Comparison of ENCODE assay signal across 8 mouse cellular contexts in genomic region chr7:126775978-126776234, GRCm38 (mm10). TPM values are rescaled to one million over a fixed set of nuclear protein-coding genes. Genes with fewer than 3 reads are reported as not detected.
DNase-seq lines count a peak whose midpoint lies in the region; ATAC-seq and TF ChIP-seq lines count a peak whose summit lies in the region.

No protein-coding gene starts in this region.

- peak overlapping the region; percentile 90 for H3K4me3 ChIP-seq in gastrocnemius, adult 2 months
- H3K4me3 ChIP-seq in forebrain, embryonic 15.5 days = peak overlapping the region; percentile 64; the same call in 1 of the 2 replicates
- peak overlapping the region; percentile 75; the same call in 1 of the 2 replicates for H3K4me3 ChIP-seq in lung, embryonic 16.5 days (ENCODE audit: low read length)

- intact Hi-C loops in gastrocnemius, adult 2 months (cut with DNase I) = loop anchor here (1.0 to 10.0 kb wide), 3 partner anchors 16 to 341 kb away; partner anchors contain the start of gene Sh2b1
- intact Hi-C loops in left cerebral cortex, postnatal 14 days (cut with DNase I) = loop anchor here (5.0 kb wide), 1 partner anchor 74 kb away; no protein-coding TSS in a partner anchor
- intact Hi-C loops in gastrocnemius, postnatal 14 days (cut with DNase I; ENCODE audit: low total_unique reads) = no loop called here

- peak overlapping the region; percentile 93; the same call in 1 of the 2 replicates for H3K9ac ChIP-seq in forebrain, embryonic 15.5 days (replicated peaks)
- peak overlapping the region; percentile 92 for H3K9ac ChIP-seq in lung, embryonic 16.5 days (ENCODE audit: low read length)

- H3K4me1 ChIP-seq in forebrain, embryonic 15.5 days = peaks cover 45% of the 10 kb centered on the region
- H3K4me1 ChIP-seq in lung, embryonic 16.5 days (replicated peaks; ENCODE audit: control insufficient read depth, insufficient read depth, low read length) = peaks cover 31% of the 10 kb centered on the region

- 66% methylated on average over 3 of the region's 3 CpGs for WGBS in forebrain, embryonic 15.5 days
- WGBS in lung, embryonic 16.5 days = 53% methylated on average over 3 of the region's 3 CpGs

- H3K9me3 ChIP-seq in forebrain, embryonic 15.5 days = no peaks in the 10 kb centered on the region
- no peaks in the 10 kb centered on the region for H3K9me3 ChIP-seq in lung, embryonic 16.5 days (ENCODE audit: control insufficient read depth, low read length)

- H3K36me3 ChIP-seq in forebrain, embryonic 15.5 days = peaks cover 4% of the 10 kb centered on the region
- H3K36me3 ChIP-seq in lung, embryonic 16.5 days (ENCODE audit: control insufficient read depth, insufficient read depth, low read length) = peaks cover 8% of the 10 kb centered on the region; the same call in 1 of the 2 replicates

- no peak for TF ChIP-seq CTCF in gastrocnemius, adult 2 months (IDR thresholded peaks at IDR 0.05)

- peak overlapping the region; percentile 87 for H3K4me2 ChIP-seq in forebrain, embryonic 15.5 days (replicated peaks)
- H3K4me2 ChIP-seq in lung, embryonic 16.5 days (ENCODE audit: low read depth, low read length) = peak overlapping the region; percentile 93

- no peak for DNase-seq in gastrocnemius, adult 2 months
- no peak for DNase-seq in gastrocnemius, postnatal 4 days (ENCODE audit: low spot score in 2 of 2)
- peak; percentile 27 for DNase-seq in A20 (ENCODE audit: low read depth, low spot score)
- no peak for DNase-seq in left cerebral cortex, postnatal 14 days (ENCODE audit: low spot score in 2 of 2)
- DNase-seq in gastrocnemius, postnatal 14 days = no peak
- DNase-seq in thymus, postnatal 14 days = no peak

- no peaks in the 10 kb centered on the region for H3K27me3 ChIP-seq in forebrain, embryonic 15.5 days
- no peaks in the 10 kb centered on the region for H3K27me3 ChIP-seq in lung, embryonic 16.5 days (ENCODE audit: control insufficient read depth, insufficient read depth, low read depth, low read length)

- no peak for ATAC-seq in forebrain, embryonic 15.5 days (replicated peaks)
- no peak for ATAC-seq in lung, embryonic 16.5 days (ENCODE audit: low read depth)

- peak overlapping the region; percentile 99 for H3K27ac ChIP-seq in gastrocnemius, adult 2 months
- peak overlapping the region; percentile 92 for H3K27ac ChIP-seq in forebrain, embryonic 15.5 days (replicated peaks)
- H3K27ac ChIP-seq in lung, embryonic 16.5 days (ENCODE audit: low read length) = peak overlapping the region; percentile 94

RNA-seq across cellular contexts. Expression of gene Ypel3, which starts 0.8 kb away (rescaled TPM):
- total RNA-seq in gastrocnemius, adult 2 months (2021) = 10 to 100 TPM; 74.6 to 93.1 TPM
- 10 to 100 TPM; 61.7 to 82.5 TPM for total RNA-seq in gastrocnemius, postnatal 4 days (2021)
- 207 and 213 TPM in 2 replicates for polyA plus RNA-seq in forebrain, embryonic 15.5 days (2015; fragmentation: Nextera tagmentation; extraction: Ambion mirVana)
- polyA plus RNA-seq in lung, embryonic 16.5 days (2015; fragmentation: Nextera tagmentation; extraction: Ambion mirVana) = 111 and 123 TPM in 2 replicates
- 100 to 1,000 TPM; 247 to 269 TPM for total RNA-seq in left cerebral cortex, postnatal 14 days (2021)
- 10 to 100 TPM; 52.4 to 64.9 TPM for total RNA-seq in gastrocnemius, postnatal 14 days (2021)

RNA-seq across cellular contexts. Expression of gene Tbx6, which starts 5.4 kb away (rescaled TPM):
- under 1 TPM; 0.42 to 0.48 TPM for total RNA-seq in gastrocnemius, adult 2 months (2021)
- 1 to 10 TPM in 1 of 2 experiments, under 1 TPM in 1; 0.44 to 1.1 TPM for total RNA-seq in gastrocnemius, postnatal 4 days (2021)
- 0.41 and 0.65 TPM in 2 replicates for polyA plus RNA-seq in forebrain, embryonic 15.5 days (2015; fragmentation: Nextera tagmentation; extraction: Ambion mirVana)
- 0.25 and 0.68 TPM in 2 replicates for polyA plus RNA-seq in lung, embryonic 16.5 days (2015; fragmentation: Nextera tagmentation; extraction: Ambion mirVana)
- total RNA-seq in left cerebral cortex, postnatal 14 days (2021) = under 1 TPM; 0.51 to 0.92 TPM
- under 1 TPM; 0.31 to 0.55 TPM for total RNA-seq in gastrocnemius, postnatal 14 days (2021)

RNA-seq across cellular contexts. Expression of gene Gdpd3, which starts 9.8 kb away (rescaled TPM):
- 1 to 10 TPM in 1 of 2 experiments, under 1 TPM in 1; 0.67 to 1.3 TPM for total RNA-seq in gastrocnemius, adult 2 months (2021)
- total RNA-seq in gastrocnemius, postnatal 4 days (2021) = 1 to 10 TPM; 4.8 to 5.1 TPM
- polyA plus RNA-seq in forebrain, embryonic 15.5 days (2015; fragmentation: Nextera tagmentation; extraction: Ambion mirVana) = 1.5 and 1.7 TPM in 2 replicates
- 2.9 and 4.2 TPM in 2 replicates for polyA plus RNA-seq in lung, embryonic 16.5 days (2015; fragmentation: Nextera tagmentation; extraction: Ambion mirVana)
- 1 to 10 TPM; 2.0 to 2.5 TPM for total RNA-seq in left cerebral cortex, postnatal 14 days (2021)
- 1 to 10 TPM in 1 of 2 experiments, under 1 TPM in 1; 0.92 to 1.8 TPM for total RNA-seq in gastrocnemius, postnatal 14 days (2021)

RNA-seq across cellular contexts. Expression of gene Ppp4c, which starts 16.4 kb away (rescaled TPM):
- total RNA-seq in gastrocnemius, adult 2 months (2021) = 10 to 100 TPM; 22.8 to 25.7 TPM
- 10 to 100 TPM; 74.6 to 74.7 TPM for total RNA-seq in gastrocnemius, postnatal 4 days (2021)
- 215 TPM in 2 replicates for polyA plus RNA-seq in forebrain, embryonic 15.5 days (2015; fragmentation: Nextera tagmentation; extraction: Ambion mirVana)
- polyA plus RNA-seq in lung, embryonic 16.5 days (2015; fragmentation: Nextera tagmentation; extraction: Ambion mirVana) = 232 and 243 TPM in 2 replicates
- 10 to 100 TPM; 48.9 to 49.6 TPM for total RNA-seq in left cerebral cortex, postnatal 14 days (2021)
- 10 to 100 TPM; 28.0 to 33.6 TPM for total RNA-seq in gastrocnemius, postnatal 14 days (2021)

RNA-seq across cellular contexts. Expression of gene Mapk3, which starts 16.5 kb away (rescaled TPM):
- total RNA-seq in gastrocnemius, adult 2 months (2021) = 10 to 100 TPM; 22.3 to 22.4 TPM
- total RNA-seq in gastrocnemius, postnatal 4 days (2021) = 10 to 100 TPM; 65.0 to 66.7 TPM
- 101 and 102 TPM in 2 replicates for polyA plus RNA-seq in forebrain, embryonic 15.5 days (2015; fragmentation: Nextera tagmentation; extraction: Ambion mirVana)
- polyA plus RNA-seq in lung, embryonic 16.5 days (2015; fragmentation: Nextera tagmentation; extraction: Ambion mirVana) = 138 and 139 TPM in 2 replicates
- total RNA-seq in left cerebral cortex, postnatal 14 days (2021) = 100 to 1,000 TPM; 209 to 214 TPM
- 10 to 100 TPM; 35.0 to 40.0 TPM for total RNA-seq in gastrocnemius, postnatal 14 days (2021)
